Mouse (Mus musculus): ENCODE data around the gene Egfr. TPM values are rescaled to one million over a fixed set of nuclear protein-coding genes. Genes with fewer than 3 reads are reported as not detected.

Egfr gene
- polyA plus RNA-seq, 1 experiment from 2014 or later, result 1.7 TPM

- Histone ChIP-seq H3K9ac (replicated peaks) (no peak overlapping the region), H3K4me2 (replicated peaks) (no peak overlapping the region), H3K27me3 (no peaks in the 10 kb centered on the region), H3K9me3 (no peaks in the 10 kb centered on the region), H3K4me3 (replicated peaks) (no peak overlapping the region), H3K36me3 (no peaks in the 10 kb centered on the region), H3K27ac (no peak overlapping the region), H3K4me1 (replicated peaks) (no peaks in the 10 kb centered on the region)
- ATAC-seq, result no peak
- WGBS, result 64% methylated on average over 4 of the region's 4 CpGs
These were observed 129.9 kb downstream of the Egfr start for GRCm38 (mm10) chr11:16881932-16882331.

GRCm38 (mm10) chr11:16886152-16886551 lies 134.1 kb downstream of the Egfr start:
- Histone ChIP-seq H3K9me3 (no peaks in the 10 kb centered on the region), H3K27ac (no peak overlapping the region), H3K4me2 (replicated peaks) (no peak overlapping the region), H3K4me3 (replicated peaks) (no peak overlapping the region), H3K36me3 (no peaks in the 10 kb centered on the region), H3K27me3 (no peaks in the 10 kb centered on the region), H3K9ac (replicated peaks) (no peak overlapping the region), H3K4me1 (replicated peaks) (no peaks in the 10 kb centered on the region)
- 85% methylated on average over 6 of the region's 6 CpGs for WGBS
- no peak for ATAC-seq

GRCm38 (mm10) chr11:16888086-16888485 lies 136.1 kb downstream of the Egfr start:
- Histone ChIP-seq H3K4me2 (replicated peaks) (no peak overlapping the region), H3K4me1 (replicated peaks) (no peaks in the 10 kb centered on the region), H3K9me3 (no peaks in the 10 kb centered on the region), H3K4me3 (replicated peaks) (no peak overlapping the region), H3K9ac (replicated peaks) (no peak overlapping the region), H3K36me3 (no peaks in the 10 kb centered on the region), H3K27ac (no peak overlapping the region), H3K27me3 (no peaks in the 10 kb centered on the region)
- no peak for ATAC-seq

- H3K27ac ChIP-seq, result no peak overlapping the region
- H3K9ac ChIP-seq (replicated peaks), result no peak overlapping the region
- H3K4me2 ChIP-seq (replicated peaks), result no peak overlapping the region
- no peaks in the 10 kb centered on the region for H3K4me1 ChIP-seq (replicated peaks)
- 84% methylated on average over 13 of the region's 13 CpGs for WGBS
- H3K4me3 ChIP-seq (replicated peaks), result no peak overlapping the region
- no peaks in the 10 kb centered on the region for H3K9me3 ChIP-seq
- no peaks in the 10 kb centered on the region for H3K36me3 ChIP-seq
- no peak for ATAC-seq
- no peaks in the 10 kb centered on the region for H3K27me3 ChIP-seq
These were observed 143.7 kb downstream of the Egfr start for GRCm38 (mm10) chr11:16895441-16896356.

- Histone ChIP-seq H3K4me2 (replicated peaks) (no peak overlapping the region), H3K27ac (no peak overlapping the region), H3K36me3 (no peaks in the 10 kb centered on the region), H3K9ac (replicated peaks) (no peak overlapping the region), H3K27me3 (no peaks in the 10 kb centered on the region), H3K9me3 (no peaks in the 10 kb centered on the region), H3K4me1 (replicated peaks) (no peaks in the 10 kb centered on the region), H3K4me3 (replicated peaks) (no peak overlapping the region)
- WGBS, result 92% methylated on average over 2 of the region's 2 CpGs
- no peak for ATAC-seq
These were observed 145.7 kb downstream of the Egfr start for GRCm38 (mm10) chr11:16897681-16898080.

- no peak overlapping the region for H3K4me3 ChIP-seq (replicated peaks)
- H3K9me3 ChIP-seq, result no peaks in the 10 kb centered on the region
- H3K4me1 ChIP-seq (replicated peaks), result no peaks in the 10 kb centered on the region
- H3K4me2 ChIP-seq (replicated peaks), result no peak overlapping the region
- WGBS, result 83% methylated on average over 1 of the region's 1 CpGs
- no peaks in the 10 kb centered on the region for H3K36me3 ChIP-seq
- no peaks in the 10 kb centered on the region for H3K27me3 ChIP-seq
- no peak for ATAC-seq
- H3K27ac ChIP-seq, result no peak overlapping the region
- no peak overlapping the region for H3K9ac ChIP-seq (replicated peaks)
These were observed 148.2 kb downstream of the Egfr start for GRCm38 (mm10) chr11:16900182-16900581.

- WGBS, result 91% methylated on average over 8 of the region's 8 CpGs
- Histone ChIP-seq H3K4me2 (replicated peaks) (no peak overlapping the region), H3K36me3 (no peaks in the 10 kb centered on the region), H3K27ac (no peak overlapping the region), H3K27me3 (no peaks in the 10 kb centered on the region), H3K4me3 (replicated peaks) (no peak overlapping the region), H3K9ac (replicated peaks) (no peak overlapping the region), H3K9me3 (no peaks in the 10 kb centered on the region), H3K4me1 (replicated peaks) (no peaks in the 10 kb centered on the region)
- ATAC-seq, result no peak
These were observed 148.8 kb downstream of the Egfr start for GRCm38 (mm10) chr11:16900653-16901416.

- H3K27ac ChIP-seq, result no peak overlapping the region
- no peaks in the 10 kb centered on the region for H3K9me3 ChIP-seq
- no peak overlapping the region for H3K4me2 ChIP-seq (replicated peaks)
- H3K9ac ChIP-seq (replicated peaks), result no peak overlapping the region
- no peak for ATAC-seq
- no peak overlapping the region for H3K4me3 ChIP-seq (replicated peaks)
- no peaks in the 10 kb centered on the region for H3K27me3 ChIP-seq
- H3K4me1 ChIP-seq (replicated peaks), result no peaks in the 10 kb centered on the region
- WGBS, result 89% methylated on average over 8 of the region's 8 CpGs
- no peaks in the 10 kb centered on the region for H3K36me3 ChIP-seq
These were observed 152.5 kb downstream of the Egfr start for GRCm38 (mm10) chr11:16904302-16905011.

- Histone ChIP-seq H3K27ac (no peak overlapping the region), H3K9me3 (no peaks in the 10 kb centered on the region), H3K4me3 (replicated peaks) (no peak overlapping the region), H3K4me1 (replicated peaks) (no peaks in the 10 kb centered on the region), H3K9ac (replicated peaks) (no peak overlapping the region), H3K27me3 (no peaks in the 10 kb centered on the region), H3K36me3 (no peaks in the 10 kb centered on the region), H3K4me2 (replicated peaks) (no peak overlapping the region)
- no peak for ATAC-seq
- WGBS, result 81% methylated on average over 3 of the region's 3 CpGs
These were observed 153.0 kb downstream of the Egfr start for GRCm38 (mm10) chr11:16905012-16905332.

GRCm38 (mm10) chr11:16906530-16906929 lies 154.5 kb downstream of the Egfr start:
- no peak overlapping the region for H3K27ac ChIP-seq
- H3K36me3 ChIP-seq, result no peaks in the 10 kb centered on the region
- no peaks in the 10 kb centered on the region for H3K27me3 ChIP-seq
- no peak overlapping the region for H3K4me3 ChIP-seq (replicated peaks)
- H3K4me1 ChIP-seq (replicated peaks), result no peaks in the 10 kb centered on the region
- ATAC-seq, result no peak
- WGBS, result 96% methylated on average over 2 of the region's 2 CpGs
- H3K9me3 ChIP-seq, result no peaks in the 10 kb centered on the region
- no peak overlapping the region for H3K4me2 ChIP-seq (replicated peaks)
- no peak overlapping the region for H3K9ac ChIP-seq (replicated peaks)

GRCm38 (mm10) chr11:16907517-16908129 lies 155.6 kb downstream of the Egfr start:
- no peak for ATAC-seq

GRCm38 (mm10) chr11:16914756-16915155 lies 162.8 kb downstream of the Egfr start:
- H3K9me3 ChIP-seq, result no peaks in the 10 kb centered on the region
- no peak overlapping the region for H3K4me2 ChIP-seq (replicated peaks)
- WGBS, result 79% methylated on average over 3 of the region's 3 CpGs
- no peak for ATAC-seq
- H3K36me3 ChIP-seq, result no peaks in the 10 kb centered on the region
- H3K4me3 ChIP-seq (replicated peaks), result no peak overlapping the region
- no peak overlapping the region for H3K9ac ChIP-seq (replicated peaks)
- H3K27ac ChIP-seq, result no peak overlapping the region
- no peaks in the 10 kb centered on the region for H3K4me1 ChIP-seq (replicated peaks)
- H3K27me3 ChIP-seq, result no peaks in the 10 kb centered on the region

More at GRCm38 (mm10) chr11:16907517-16908129, 155.6 kb downstream of the Egfr start:
- Histone ChIP-seq H3K9ac (replicated peaks) (no peak overlapping the region), H3K27me3 (no peaks in the 10 kb centered on the region), H3K9me3 (no peaks in the 10 kb centered on the region), H3K36me3 (no peaks in the 10 kb centered on the region), H3K4me2 (replicated peaks) (no peak overlapping the region), H3K4me1 (replicated peaks) (no peaks in the 10 kb centered on the region), H3K4me3 (replicated peaks) (no peak overlapping the region), H3K27ac (no peak overlapping the region)
- 96% methylated on average over 1 of the region's 1 CpGs for WGBS

All from midbrain, embryonic 13.5 days (tissue).